Mouse (Mus musculus) brain, embryonic 14.5 days (tissue): ENCODE measurements around the gene Sdr42e1. TPM values are rescaled to one million over a fixed set of nuclear protein-coding genes. Genes with fewer than 3 reads are reported as not detected.

Experiments
- DNase-seq: peaks from one replicate; pipeline ENCODE4 v3.0.0-alpha.2; 2011; ENCODE audit warnings: low read depth
- CTCF ChIP-seq: fragments of 200-500 bp; IDR thresholded peaks from 2 replicates; pipeline ENCODE4 v1.5.1; 2012; ENCODE audit warnings: inconsistent platforms, mild to moderate bottlenecking, moderate library complexity, borderline replicate concordance; ENCODE audit not compliant: insufficient read depth, insufficient read length; ENCODE audit errors: extremely low read depth
- POLR2A ChIP-seq: fragments of 200-500 bp; IDR thresholded peaks from 2 replicates; pipeline ENCODE4 v1.6.1; 2012; ENCODE audit warnings: mild to moderate bottlenecking, inconsistent platforms, borderline replicate concordance; ENCODE audit not compliant: poor library complexity, insufficient read depth, insufficient read length, severe bottlenecking; ENCODE audit errors: extremely low read depth
- polyA plus RNA-seq: library from polyadenylated mRNA; depleted of rRNA; stranded (reverse); fragments of >200 nt; gene quantifications from 2 replicates; pipeline ENCODE4 v1.2.3, GENCODE M21; 2012; rRNA removed

Sdr42e1 gene
- polyA plus RNA-seq, 1 experiment: 1.8 TPM

GRCm38 (mm10) chr8:117652318-117652717, 21.2 kb downstream of the Sdr42e1 start:
- DNase-seq: no peak
- TF ChIP-seq POLR2A (no peak), CTCF (no peak)

- DNase-seq: no peak
- TF ChIP-seq CTCF (no peak), POLR2A (no peak)
These were observed 27.0 kb downstream of the Sdr42e1 start for GRCm38 (mm10) chr8:117646440-117646839.

- peak; percentile 78 for TF ChIP-seq CTCF
- TF ChIP-seq POLR2A: no peak
These were observed 27.5 kb downstream of the Sdr42e1 start for GRCm38 (mm10) chr8:117646020-117646419.

GRCm38 (mm10) chr8:117645486-117645885, 28.0 kb downstream of the Sdr42e1 start:
- TF ChIP-seq CTCF: no peak
- no peak for TF ChIP-seq POLR2A
- DNase-seq: no peak

More at GRCm38 (mm10) chr8:117646020-117646419, 27.5 kb downstream of the Sdr42e1 start:
- DNase-seq: peak; percentile 85

- DNase-seq: no peak
- no peak for TF ChIP-seq CTCF
- TF ChIP-seq POLR2A: no peak
These were observed 33.9 kb downstream of the Sdr42e1 start for GRCm38 (mm10) chr8:117639631-117640030.

GRCm38 (mm10) chr8:117637462-117637861, 36.0 kb downstream of the Sdr42e1 start:
- no peak for DNase-seq
- no peak for TF ChIP-seq POLR2A
- peak; percentile 28; the same call in 1 of the 2 replicates for TF ChIP-seq CTCF

- no peak for DNase-seq
- TF ChIP-seq POLR2A (no peak), CTCF (no peak)
These were observed 39.1 kb downstream of the Sdr42e1 start for GRCm38 (mm10) chr8:117634406-117634805.

GRCm38 (mm10) chr8:117632532-117632931, 41.0 kb downstream of the Sdr42e1 start:
- TF ChIP-seq CTCF (no peak), POLR2A (no peak)
- no peak for DNase-seq

- DNase-seq: peak; percentile 20
- no peak for TF ChIP-seq CTCF
- TF ChIP-seq POLR2A: no peak
These were observed 46.4 kb downstream of the Sdr42e1 start for GRCm38 (mm10) chr8:117627096-117627495.

GRCm38 (mm10) chr8:117626040-117626838, 47.2 kb downstream of the Sdr42e1 start:
- peak; percentile 88 for DNase-seq
- TF ChIP-seq CTCF: peak; percentile 84
- TF ChIP-seq POLR2A: no peak

GRCm38 (mm10) chr8:117612861-117613260, 60.6 kb downstream of the Sdr42e1 start:
- no peak for DNase-seq
- TF ChIP-seq POLR2A: no peak
- no peak for TF ChIP-seq CTCF

Other genes with a start within 250 kb of the Sdr42e1 start
- gene Plcg2, start 175.4 kb downstream of the Sdr42e1 start, polyA plus RNA-seq: 0.82 and 1.5 TPM in 2 replicates
- 0.08 TPM in 1 of 2 replicates, not detected in the other for gene Hsd17b2, start 28.2 kb upstream of the Sdr42e1 start, polyA plus RNA-seq
- 19.8 and 21.5 TPM in 2 replicates for gene Mphosph6, start 128.3 kb upstream of the Sdr42e1 start, polyA plus RNA-seq